Mouse (Mus musculus) bone marrow, adult 2 months (tissue): ENCODE measurements around the gene Clic6.
"Not testable (repeated sequence)": the region's sequence is repeated elsewhere in the genome, so short reads cannot be mapped to it uniquely, and the experiment has no call there.

Experiments used
- CTCF ChIP-seq: fragments of 200-500 bp; IDR thresholded peaks from 2 replicates; pipeline ENCODE4 v1.5.1; 2011; ENCODE audit warnings: low read length, control low read depth; ENCODE audit not compliant: control insufficient read depth, insufficient read depth
- POLR2A ChIP-seq: fragments of 200-500 bp; IDR thresholded peaks from 2 replicates; pipeline ENCODE4 v1.6.1; 2011; ENCODE audit warnings: low read depth, mild to moderate bottlenecking, control low read depth, low read length, borderline replicate concordance; ENCODE audit not compliant: control insufficient read depth

- TF ChIP-seq CTCF, POLR2A: not testable (repeated sequence)
Observed at GRCm38 (mm10) chr16:92514896-92515295, 29.4 kb downstream of the Clic6 start.
